Mouse (Mus musculus) neural tube, embryonic 13.5 days (tissue): ENCODE measurements around the gene AI413582. TPM values are rescaled to one million over a fixed set of nuclear protein-coding genes. Genes with fewer than 3 reads are reported as not detected.
A peak's percentile ranks its signal among the peaks of the same experiment; 100 is the strongest.

Source experiments
- ATAC-seq: fragments of 200-750 bp; cut with Nextera tagmentation; 2 replicates; pipeline ENCODE4 v1.8.0; 2017; ENCODE audit warnings: low read depth, mild to moderate bottlenecking, moderate TSS enrichment, moderate library complexity
- H3K27ac ChIP-seq: fragments of 300-500 bp; sonication (generic); replicated peaks from 2 replicates; pipeline ENCODE4 v1.5.1; 2015; ENCODE audit warnings: moderate library complexity, mild to moderate bottlenecking, inconsistent platforms
- H3K27me3 ChIP-seq: fragments of 300-500 bp; sonication (generic); 2 replicates; pipeline ENCODE4 v1.6.1; 2015; ENCODE audit warnings: mild to moderate bottlenecking, inconsistent platforms
- H3K36me3 ChIP-seq: fragments of 300-500 bp; sonication (generic); 2 replicates; pipeline ENCODE4 v1.6.1; 2015; ENCODE audit warnings: mild to moderate bottlenecking, inconsistent platforms
- H3K4me1 ChIP-seq: fragments of 300-500 bp; sonication (generic); replicated peaks from 2 replicates; pipeline ENCODE4 v1.6.1; 2015; ENCODE audit warnings: inconsistent platforms
- H3K4me2 ChIP-seq: fragments of 300-500 bp; sonication (generic); 2 replicates; pipeline ENCODE4 v1.6.1; 2015; ENCODE audit warnings: inconsistent platforms, mild to moderate bottlenecking, moderate library complexity
- H3K4me3 ChIP-seq: fragments of 300-500 bp; sonication (generic); 2 replicates; pipeline ENCODE4 v1.5.1; 2015; ENCODE audit warnings: mild to moderate bottlenecking, inconsistent platforms
- H3K9ac ChIP-seq: fragments of 300-500 bp; sonication (generic); 2 replicates; pipeline ENCODE4 v1.6.1; 2015; ENCODE audit warnings: moderate library complexity, mild to moderate bottlenecking, inconsistent platforms
- H3K9me3 ChIP-seq: fragments of 300-500 bp; sonication (generic); 2 replicates; pipeline ENCODE4 v1.6.1; 2016; ENCODE audit warnings: inconsistent platforms
- WGBS: fragments of 180-500 bp; shearing (Covaris S2); methylation state at CpG from one replicate; pipeline ENCODE4 v1.1.7; 2015; 5-methylcytosine and 5-hydroxymethylcytosine counted together
- polyA plus RNA-seq: library from polyadenylated mRNA; unstranded; fragments of >200 nt; fragmentation: Nextera tagmentation; extraction: Ambion mirVana; gene quantifications from 2 replicates; pipeline ENCODE4 v1.2.1, GENCODE M21; 2015

AI413582 gene
- polyA plus RNA-seq, 1 experiment from 2014 or later, result 46.0 TPM

- H3K27ac ChIP-seq, result no peak overlapping the region
- H3K36me3 ChIP-seq, result no peaks in the 10 kb centered on the region
- no peaks in the 10 kb centered on the region for H3K9me3 ChIP-seq
- no peak for ATAC-seq
- H3K9ac ChIP-seq, result no peak overlapping the region
- 53% methylated on average over 7 of the region's 7 CpGs for WGBS
- H3K27me3 ChIP-seq, result peaks cover 33% of the 10 kb centered on the region
- H3K4me2 ChIP-seq, result no peak overlapping the region
- H3K4me1 ChIP-seq, result peaks cover 25% of the 10 kb centered on the region
- H3K4me3 ChIP-seq, result no peak overlapping the region
Measured at GRCm38 (mm10) chr17:27523121-27523520, 42.4 kb downstream of the AI413582 start.

DNA sequence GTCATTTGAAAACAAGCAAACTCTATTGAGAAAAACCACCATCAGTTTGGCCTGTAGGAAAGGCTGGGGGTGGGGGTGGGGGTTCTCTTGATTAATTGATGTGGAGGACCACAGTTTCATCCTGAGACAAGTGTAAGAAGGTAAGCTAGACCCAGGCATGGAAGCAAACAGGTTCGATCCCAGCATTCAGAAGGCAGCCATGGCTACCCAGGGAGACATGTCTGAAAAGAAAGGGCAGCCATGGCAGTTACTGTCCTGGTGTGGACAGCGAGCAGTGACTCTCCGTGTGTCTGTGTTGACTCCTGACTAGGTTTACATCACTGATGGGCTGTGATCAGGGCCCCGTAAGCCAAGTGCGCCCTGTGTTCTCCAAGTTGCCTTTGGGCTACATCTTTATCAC is 44.3 kb downstream of the AI413582 start, which contains the start of gene Grm4:
Grm4 (minus strand) TSS at position 101 of the 400 bp plus-strand sequence.
- Histone ChIP-seq H3K27ac (no peak within 1 kb of the TSS), H3K4me2 (peak within 1 kb of the TSS; percentile 45), H3K9me3 (no peaks in the 10 kb centered on the region), H3K9ac (no peak within 1 kb of the TSS), H3K4me3 (no peak within 1 kb of the TSS), H3K4me1 (peaks cover 27% of the 10 kb centered on the region), H3K36me3 (no peaks in the 10 kb centered on the region), H3K27me3 (peaks cover 41% of the 10 kb centered on the region)
- WGBS, result 75% methylated on average over 5 of the region's 5 CpGs
- ATAC-seq, result no peak

DNA sequence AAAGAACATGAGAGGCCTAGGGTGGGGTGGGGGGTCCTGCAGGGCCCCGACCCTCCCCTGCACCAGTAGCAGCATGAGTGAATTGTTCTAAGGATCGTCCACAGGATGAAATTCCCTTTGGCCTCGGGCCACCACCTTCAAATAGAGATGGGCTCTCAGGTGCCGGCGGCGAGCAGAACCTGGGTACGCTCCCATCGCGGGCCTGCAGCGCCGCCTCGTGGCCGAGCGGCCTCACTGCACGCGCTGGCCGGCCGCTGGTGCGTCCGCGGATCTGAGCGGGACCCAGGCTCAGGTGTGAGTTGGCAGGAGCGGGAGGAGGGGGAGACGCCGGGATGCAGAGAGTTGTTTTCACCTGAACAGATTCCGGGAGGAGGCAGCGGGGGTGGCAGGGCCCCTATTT is 45.0 kb downstream of the AI413582 start:
- WGBS, result under 1% methylated on average over 27 of the region's 27 CpGs
- no peaks in the 10 kb centered on the region for H3K9me3 ChIP-seq
- peak overlapping the region; percentile 45 for H3K4me2 ChIP-seq
- no peak overlapping the region for H3K4me3 ChIP-seq
- H3K4me1 ChIP-seq, result peaks cover 27% of the 10 kb centered on the region
- ATAC-seq, result 0 out of 2 replicates have a peak, but pooled peaks have one; percentile 51
- no peak overlapping the region for H3K27ac ChIP-seq
- H3K27me3 ChIP-seq, result peaks cover 47% of the 10 kb centered on the region
- H3K9ac ChIP-seq, result no peak overlapping the region
- no peaks in the 10 kb centered on the region for H3K36me3 ChIP-seq

DNA sequence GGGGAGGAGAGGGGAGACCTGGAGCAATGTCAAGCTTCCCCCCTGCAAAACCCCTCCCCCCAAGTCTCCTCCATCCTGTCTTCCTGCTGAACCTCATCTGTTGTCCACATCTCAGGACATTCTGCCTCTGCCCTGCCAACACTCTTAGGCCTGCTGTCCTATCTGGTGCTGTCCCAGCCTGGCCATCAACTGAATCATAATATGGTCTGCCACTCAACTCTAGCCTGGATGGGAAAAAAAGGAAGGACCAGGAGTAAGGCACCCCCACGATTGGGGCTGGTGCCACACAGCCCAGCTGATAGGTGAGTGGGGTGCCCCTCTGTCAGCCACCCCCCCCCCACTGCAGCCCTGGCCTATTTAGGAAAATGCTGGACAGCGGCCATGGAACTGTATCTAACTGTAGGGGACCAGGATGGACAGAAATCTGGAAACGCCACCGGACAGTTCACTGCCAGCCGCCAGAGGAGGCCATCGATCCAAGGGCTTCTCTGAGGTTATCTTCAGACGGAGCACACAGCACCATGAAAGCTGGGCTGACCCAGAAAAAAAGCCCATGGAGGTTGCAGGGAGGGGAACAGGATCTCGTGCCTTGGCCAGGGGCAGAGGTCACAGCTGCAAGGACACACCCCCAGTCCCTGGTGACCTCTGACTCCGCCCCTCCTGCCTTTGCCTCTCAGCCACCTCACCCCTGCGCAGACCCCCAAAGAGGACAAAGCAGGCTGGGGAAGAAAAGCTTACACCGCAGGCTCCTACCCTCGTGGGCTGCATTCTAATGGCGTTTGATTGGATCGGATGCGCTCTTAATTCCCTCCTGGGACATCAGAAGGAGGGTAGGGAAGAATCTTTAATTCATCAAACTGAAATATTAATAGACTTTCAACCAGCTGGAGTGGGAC is 46.6 kb downstream of the AI413582 start:
- peaks cover 28% of the 10 kb centered on the region for H3K4me1 ChIP-seq
- H3K36me3 ChIP-seq, result no peaks in the 10 kb centered on the region
- no peak overlapping the region for H3K4me3 ChIP-seq
- H3K9ac ChIP-seq, result 0 out of 2 replicates have a peak overlapping the region, but pooled peaks have one; percentile 1
- H3K4me2 ChIP-seq, result no peak overlapping the region
- no peaks in the 10 kb centered on the region for H3K9me3 ChIP-seq
- no peak overlapping the region for H3K27ac ChIP-seq
- 32% methylated on average over 15 of the region's 15 CpGs for whole genome bisulfite sequencing
- H3K27me3 ChIP-seq, result peaks cover 61% of the 10 kb centered on the region
- no peak for ATAC-seq

DNA sequence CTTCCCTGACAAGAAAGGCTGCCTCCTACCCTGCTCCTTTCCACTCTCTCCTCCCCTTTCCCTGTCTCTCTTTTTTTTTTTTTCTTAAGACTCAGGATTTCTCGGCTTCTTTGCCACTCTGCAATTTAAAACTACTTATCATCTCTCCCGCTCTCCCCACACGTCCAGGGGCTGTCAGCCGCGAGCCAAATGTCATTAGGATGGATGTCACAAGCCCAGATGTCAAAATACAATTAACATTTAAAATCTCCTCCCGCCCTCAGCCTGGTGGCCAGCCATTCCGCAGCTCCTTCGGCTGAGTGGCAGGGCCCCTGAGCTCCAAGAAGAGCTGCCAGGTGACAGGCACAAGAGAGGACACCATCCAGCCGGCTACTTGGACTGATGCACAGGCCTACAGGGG is 47.3 kb downstream of the AI413582 start:
- H3K27me3 ChIP-seq, result peaks cover 66% of the 10 kb centered on the region
- H3K36me3 ChIP-seq, result no peaks in the 10 kb centered on the region
- H3K9me3 ChIP-seq, result no peaks in the 10 kb centered on the region
- H3K4me3 ChIP-seq, result no peak overlapping the region
- no peak for ATAC-seq
- H3K4me2 ChIP-seq, result no peak overlapping the region
- H3K27ac ChIP-seq, result no peak overlapping the region
- 23% methylated on average over 9 of the region's 9 CpGs for WGBS
- H3K4me1 ChIP-seq, result peaks cover 34% of the 10 kb centered on the region
- H3K9ac ChIP-seq, result no peak overlapping the region

DNA sequence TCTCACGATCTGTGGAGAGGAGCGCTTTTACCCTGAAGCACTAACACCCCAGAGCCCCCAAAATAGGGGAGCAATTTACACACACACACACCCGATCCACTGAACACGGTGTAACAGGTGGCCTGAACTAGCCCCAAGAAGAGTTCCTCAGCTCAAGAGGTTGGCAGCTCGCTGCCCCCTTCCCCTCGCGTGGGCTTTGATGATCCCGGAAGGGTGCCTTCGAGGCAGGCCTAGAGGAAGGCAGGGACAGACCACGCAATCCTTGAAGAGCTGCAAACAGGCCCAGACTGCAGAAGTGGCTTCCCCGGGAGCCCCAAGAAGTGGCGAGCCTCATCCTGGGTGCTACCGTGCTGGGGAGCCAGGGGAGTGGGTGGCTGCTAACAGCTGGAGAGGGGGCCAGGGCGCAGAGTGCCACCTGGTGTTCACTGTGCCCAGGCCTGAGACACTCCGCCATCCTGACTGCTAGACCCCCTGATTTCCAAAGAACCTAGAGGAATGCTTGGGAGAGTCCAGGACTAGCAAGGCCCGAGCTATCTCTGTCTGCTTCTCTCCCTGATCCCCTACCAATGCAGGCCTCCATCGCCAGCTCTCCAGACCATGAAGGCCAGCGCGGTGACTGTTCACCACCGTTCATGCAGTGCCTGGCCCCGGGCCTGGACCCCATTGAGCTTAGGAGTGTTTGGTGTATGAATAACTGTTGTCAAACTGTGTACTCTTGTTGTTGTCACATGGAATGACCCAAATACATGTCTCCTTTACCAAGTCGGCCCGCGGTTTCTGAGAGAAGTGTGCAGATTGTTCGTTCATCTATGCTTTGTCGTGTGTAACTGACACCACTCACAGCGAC is 51.4 kb downstream of the AI413582 start:
- Histone ChIP-seq H3K9me3 (no peaks in the 10 kb centered on the region), H3K4me3 (peak overlapping the region; percentile 59), H3K4me1 (peaks cover 48% of the 10 kb centered on the region), H3K36me3 (no peaks in the 10 kb centered on the region), H3K27me3 (peaks cover 69% of the 10 kb centered on the region), H3K9ac (peak overlapping the region; percentile 83; the same call in 1 of the 2 replicates), H3K27ac (no peak overlapping the region), H3K4me2 (peak overlapping the region; percentile 93)
- ATAC-seq, result peak; percentile 44
- WGBS, result 32% methylated on average over 27 of the region's 27 CpGs

Other genes with a start within 250 kb of the AI413582 start
- 3.5 and 4.3 TPM in 2 replicates for gene Grm4, start 44.4 kb downstream of the AI413582 start, polyA plus RNA-seq
- 121 and 127 TPM in 2 replicates for gene Hmga1, start 9.3 kb downstream of the AI413582 start, polyA plus RNA-seq
- gene Nudt3, start 57.7 kb upstream of the AI413582 start, polyA plus RNA-seq, result 238 and 300 TPM in 2 replicates
- not detected in 2 replicates for gene RPS10-NUDT3, start 69.5 kb upstream of the AI413582 start, polyA plus RNA-seq
- gene Rps10, start 70.9 kb upstream of the AI413582 start, polyA plus RNA-seq, result 578 and 594 TPM in 2 replicates
- 29.6 and 32.1 TPM in 2 replicates for gene Pacsin1, start 89.8 kb upstream of the AI413582 start, polyA plus RNA-seq
- gene Spdef, start 163.2 kb upstream of the AI413582 start, polyA plus RNA-seq, result 0.56 and 0.68 TPM in 2 replicates